Mouse (Mus musculus) hindbrain, embryonic 11.5 days (tissue): ENCODE measurements around the gene Ankrd7. TPM values are rescaled to one million over a fixed set of nuclear protein-coding genes. Genes with fewer than 3 reads are reported as not detected.

Source experiments
- polyA plus RNA-seq: library from polyadenylated mRNA; unstranded; fragments of >200 nt; fragmentation: Nextera tagmentation; extraction: Ambion mirVana; gene quantifications from 2 replicates; pipeline ENCODE4 v1.2.1, GENCODE M21; 2014

Gene Ankrd7
- polyA plus RNA-seq, 1 experiment from 2014 or later = 0.34 TPM

Other genes starting within 250 kb of the Ankrd7 start
- gene Lsm8, start 17.7 kb upstream of the Ankrd7 start, polyA plus RNA-seq = 189 and 199 TPM in 2 replicates